Mouse (Mus musculus): ENCODE results near the gene Podn.

The Podn gene

GRCm38 (mm10) chr4:107967966-107968682 lies 128.1 kb downstream of the Podn start, which contains the start of gene Slc1a7:
Slc1a7 (plus strand) TSS chr4:107968332.
- no peak for DNase-seq (ENCODE audit: low read depth, low spot score)

GRCm38 (mm10) chr4:107966416-107967109 lies 129.7 kb downstream of the Podn start:
- DNase-seq (ENCODE audit: low read depth, low spot score), result no peak
